Mouse (Mus musculus): ENCODE results near the gene Slc13a4.

The Slc13a4 gene

DNA sequence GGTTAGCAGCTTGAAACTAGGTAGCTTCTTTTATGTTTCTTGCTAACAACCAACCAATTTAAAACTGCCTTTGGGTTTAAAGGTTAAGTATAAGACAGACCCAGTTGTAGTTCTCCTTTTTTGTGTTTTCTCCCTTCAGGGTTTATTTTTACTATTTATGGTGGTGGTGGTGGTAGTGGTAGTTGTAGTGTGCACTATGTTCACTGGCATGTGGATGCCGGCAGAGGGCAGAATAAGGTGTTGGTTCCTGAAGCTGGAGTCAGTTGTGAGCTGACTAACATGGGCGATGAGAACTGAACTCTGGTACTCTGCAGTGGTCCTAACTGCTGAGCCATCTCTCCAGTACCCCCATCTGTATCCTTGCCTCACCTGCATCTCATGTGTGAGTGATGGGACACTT lies 49.0 kb downstream of the Slc13a4 start:
- DNase-seq (ENCODE audit: low read depth in 2 of 2, low spot score in 2 of 2): no peak

DNA sequence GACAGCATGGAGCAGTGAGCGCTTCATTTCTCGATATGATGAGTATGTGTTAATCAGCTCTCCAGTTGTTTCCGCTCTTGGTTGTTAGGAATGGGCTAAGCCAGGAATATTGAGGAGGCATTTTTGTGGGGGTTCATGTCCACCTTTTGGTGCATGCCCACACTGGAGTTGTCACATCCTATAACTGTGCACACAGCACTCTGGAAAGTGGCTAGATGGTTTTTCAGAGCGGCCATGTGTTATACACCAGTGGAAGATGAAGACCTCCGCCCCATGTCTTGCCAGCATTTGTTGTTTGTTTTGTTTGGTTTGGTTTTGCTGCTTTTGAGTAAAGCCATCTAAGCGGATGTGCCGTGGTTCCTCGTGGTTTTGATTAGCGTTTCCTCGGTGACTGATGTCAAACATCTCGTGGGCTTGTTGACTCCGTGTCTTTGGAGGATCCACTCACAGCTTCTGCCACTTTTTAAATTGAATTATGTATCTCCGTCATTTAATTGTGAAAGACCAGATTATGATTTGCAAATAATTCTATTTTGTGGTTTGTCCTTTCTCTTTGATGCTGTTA lies 50.2 kb downstream of the Slc13a4 start:
- peak in 1 of 2 experiments; percentile 32 for DNase-seq (ENCODE audit: low read depth in 2 of 2, low spot score in 2 of 2)

DNA sequence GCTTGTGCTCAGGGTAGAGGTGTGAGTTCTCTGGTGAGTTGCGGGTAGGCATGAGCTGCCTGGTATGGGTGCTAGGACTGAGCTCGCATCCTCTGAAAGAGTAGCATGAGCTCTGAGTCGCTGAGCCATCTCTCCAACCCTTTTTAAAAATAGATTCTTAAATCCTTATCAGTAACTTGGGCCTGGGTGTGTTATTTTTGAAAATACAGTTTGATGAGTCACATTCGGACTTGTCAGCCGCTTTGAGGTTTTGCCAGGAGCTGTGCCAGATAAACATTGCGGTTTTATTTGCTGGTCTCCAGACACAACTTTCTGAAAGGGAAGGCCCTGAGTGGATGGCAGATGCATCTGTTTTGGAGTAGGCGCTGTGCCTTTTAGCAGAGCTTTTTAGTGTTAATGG lies 51.2 kb downstream of the Slc13a4 start:
- DNase-seq (ENCODE audit: low read depth in 2 of 2, low spot score in 2 of 2): no peak

DNA sequence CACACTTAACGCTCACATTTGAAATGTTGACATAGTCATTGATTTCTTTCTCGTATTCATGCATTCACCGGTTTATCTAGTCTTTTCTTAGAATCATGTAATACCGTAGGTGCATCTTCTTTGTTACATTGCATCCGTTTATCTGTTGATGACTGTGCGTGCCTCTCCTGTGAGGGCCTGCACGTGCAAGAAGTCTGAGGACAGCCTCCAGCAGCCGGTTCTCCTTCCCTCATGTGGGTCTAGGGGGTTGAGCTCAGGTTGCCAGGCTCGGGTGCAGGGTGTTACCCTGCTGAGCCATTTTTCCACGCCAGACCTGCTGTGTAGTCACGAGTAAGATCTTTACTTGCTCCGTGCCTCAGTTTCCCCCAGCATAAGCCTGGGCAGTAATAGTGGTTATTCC lies 52.9 kb downstream of the Slc13a4 start:
- no peak for DNase-seq (ENCODE audit: low read depth in 2 of 2, low spot score in 2 of 2)

DNA sequence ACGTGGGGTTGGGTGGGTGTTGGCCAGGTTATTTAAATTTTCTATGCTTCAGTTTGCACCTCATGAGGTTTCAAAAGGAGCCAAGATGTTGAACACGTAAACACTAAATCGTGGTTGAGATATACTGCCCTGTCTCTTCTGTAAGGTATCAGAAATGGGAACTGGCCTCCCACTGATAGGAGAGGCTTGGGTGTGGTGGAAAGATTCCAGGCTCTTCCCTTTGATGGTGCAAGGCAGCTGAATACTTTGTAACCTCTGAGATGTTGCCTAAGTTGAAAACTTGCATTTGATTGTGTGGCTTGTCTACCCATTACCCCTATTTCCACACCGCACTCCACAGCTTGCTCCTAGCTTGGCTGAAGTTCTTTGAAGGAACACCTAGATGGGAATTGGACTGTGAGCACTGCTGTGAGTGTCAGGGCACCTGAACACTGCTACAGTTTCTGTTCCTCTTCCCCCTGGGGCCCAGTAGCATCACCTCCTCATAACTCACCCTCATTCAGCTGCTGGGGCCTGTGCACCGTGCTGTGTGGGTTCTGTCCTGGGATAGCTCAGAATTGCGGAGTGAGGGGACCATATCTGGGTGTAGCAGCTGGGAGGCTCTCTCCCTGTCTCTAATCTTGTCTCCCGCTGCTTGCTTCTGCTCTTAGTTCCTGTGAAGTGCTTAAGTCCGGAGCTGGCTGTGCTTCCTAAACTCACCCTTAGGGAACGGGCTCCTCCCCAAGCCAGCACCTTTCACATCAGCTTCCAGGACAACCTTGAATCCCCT lies 53.6 kb downstream of the Slc13a4 start:
- no peak for DNase-seq (ENCODE audit: low read depth in 2 of 2, low spot score in 2 of 2)

DNA sequence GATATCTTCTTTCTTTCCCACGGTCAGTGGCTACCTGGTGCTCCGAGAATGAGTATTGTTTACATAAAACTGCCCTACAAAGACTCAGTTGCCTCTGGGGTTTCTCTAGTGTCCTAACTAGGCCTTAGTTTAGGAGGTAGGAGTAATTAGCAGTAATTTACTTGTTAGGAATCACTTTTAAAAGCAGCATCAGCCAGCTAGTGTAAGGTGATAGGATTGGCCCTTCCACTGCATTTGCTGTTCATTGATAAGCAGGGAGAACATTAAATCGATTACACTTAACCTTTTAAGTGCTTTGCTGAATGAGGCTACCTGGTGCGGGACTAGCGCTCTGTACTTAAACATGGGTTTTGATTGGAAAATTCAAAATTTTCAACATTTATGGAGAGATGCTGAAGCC lies 54.5 kb downstream of the Slc13a4 start:
- no peak for DNase-seq (ENCODE audit: low read depth in 2 of 2, low spot score in 2 of 2)

DNA sequence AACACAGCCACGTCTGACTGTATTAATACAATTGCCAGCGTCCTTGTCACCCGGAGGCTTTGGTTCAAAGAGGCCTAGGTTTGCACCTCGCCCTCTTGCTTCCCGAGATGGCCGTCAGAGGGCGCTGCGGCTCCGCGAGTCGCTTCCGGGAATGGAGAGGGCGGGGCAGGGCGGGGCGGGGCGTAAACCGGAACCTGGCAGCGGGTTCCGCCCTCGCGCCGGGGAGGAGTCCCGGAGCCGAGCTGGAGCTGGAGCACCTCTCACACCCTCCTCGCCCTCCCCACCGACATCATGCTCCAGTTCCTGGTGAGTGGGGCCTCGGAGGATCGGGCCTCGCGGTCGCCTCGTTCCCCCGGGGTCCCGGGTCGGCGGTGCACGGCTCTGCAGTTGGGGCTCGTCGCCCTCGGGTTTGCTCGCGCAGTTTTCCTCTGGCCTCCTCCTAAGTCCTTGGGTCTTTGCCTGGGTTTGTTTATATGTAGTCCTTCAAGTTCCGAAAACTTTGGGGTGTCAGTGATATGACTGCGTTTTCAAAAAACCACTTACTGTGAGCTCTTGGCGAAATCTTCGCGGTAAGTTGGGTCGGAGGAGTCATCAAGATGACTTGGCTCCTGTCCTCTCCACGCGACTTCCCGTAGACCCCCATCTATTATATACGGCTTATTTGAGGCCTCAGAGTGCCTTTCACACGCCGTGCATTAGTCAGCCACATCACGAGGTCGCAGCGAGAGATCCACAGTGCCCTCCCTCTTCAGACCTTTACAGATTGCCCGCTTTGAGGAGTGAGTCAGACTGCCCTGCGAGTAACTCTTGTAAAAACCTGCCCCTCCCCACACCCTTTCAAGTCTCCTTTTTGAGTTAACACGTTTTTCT lies 55.2 kb downstream of the Slc13a4 start:
- peak; percentile 86 to 88 for DNase-seq (ENCODE audit: low read depth in 2 of 2, low spot score in 2 of 2)

DNA sequence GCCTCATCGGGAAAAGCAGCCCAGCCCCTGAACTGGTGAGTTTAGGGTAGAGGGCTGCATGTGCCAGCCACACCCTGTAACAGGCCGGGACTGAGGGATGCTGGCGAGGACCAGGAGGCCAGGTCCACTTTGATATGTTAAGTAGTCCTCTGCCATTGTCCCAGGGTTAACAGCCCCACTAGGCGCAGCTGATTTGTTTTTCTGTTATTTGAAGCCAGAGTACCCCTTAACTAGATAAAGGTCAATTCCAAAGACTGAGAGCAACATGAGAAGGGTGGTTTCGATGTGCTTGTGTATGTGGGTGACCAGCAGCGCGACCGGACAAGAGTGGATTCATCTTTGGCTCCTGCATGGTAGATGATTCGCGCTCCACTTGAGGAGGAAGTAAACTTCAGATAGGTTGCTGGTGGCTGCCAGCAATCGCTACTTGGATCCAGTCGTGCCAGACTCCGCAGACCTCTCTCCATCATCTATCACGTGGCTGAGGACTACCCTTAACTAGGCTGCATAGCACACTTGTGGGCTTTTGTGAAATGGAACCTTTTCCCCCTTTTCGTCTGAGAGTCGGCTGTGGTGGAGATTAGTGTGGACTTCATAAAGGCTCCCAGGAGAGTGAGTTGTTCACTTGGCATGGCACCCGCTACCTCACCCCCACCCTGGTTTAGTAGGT lies 56.0 kb downstream of the Slc13a4 start:
- no peak for DNase-seq (ENCODE audit: low read depth in 2 of 2, low spot score in 2 of 2)

DNA sequence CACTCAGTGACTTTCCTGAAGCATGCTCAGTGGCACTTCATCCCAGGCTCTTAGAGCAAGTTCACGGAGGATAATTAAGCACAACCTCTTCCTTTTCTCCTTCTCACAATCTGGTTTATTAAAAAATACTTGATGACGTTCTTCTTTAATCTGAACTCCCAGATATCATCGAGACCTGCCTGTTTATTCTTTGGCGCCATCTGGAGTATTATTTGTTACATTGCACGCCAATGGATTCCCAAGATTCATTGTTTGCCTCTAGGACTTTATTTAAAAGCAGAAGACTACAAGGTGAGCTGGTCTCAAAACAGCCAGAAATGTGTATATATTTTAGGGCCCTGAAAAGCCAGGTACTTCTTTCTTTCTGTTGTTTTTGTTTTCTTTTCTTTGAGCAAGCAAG lies 62.8 kb downstream of the Slc13a4 start:
- DNase-seq (ENCODE audit: low read depth in 2 of 2, low spot score in 2 of 2): peak in 1 of 2 experiments; percentile 16

DNA sequence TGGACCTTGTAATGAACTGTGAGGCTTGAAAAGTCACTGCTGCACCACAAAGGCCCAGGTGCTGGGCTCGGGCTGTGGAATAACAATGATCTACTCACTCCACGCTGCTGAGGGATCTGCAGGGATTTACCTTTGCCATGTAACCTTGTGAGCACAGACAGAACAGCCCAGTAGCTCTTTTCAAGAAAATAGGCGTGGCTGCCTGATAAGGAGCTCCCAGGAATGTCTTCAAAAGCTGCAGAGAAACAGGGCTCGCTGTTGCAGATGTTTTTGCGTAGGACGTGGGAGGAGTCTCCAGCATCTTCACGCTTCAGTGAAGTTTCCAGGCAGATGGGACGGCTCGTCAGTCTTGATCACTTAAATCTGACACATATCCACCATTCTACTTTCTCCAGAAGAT lies 63.9 kb downstream of the Slc13a4 start:
- no peak for DNase-seq (ENCODE audit: low read depth in 2 of 2, low spot score in 2 of 2)

DNA sequence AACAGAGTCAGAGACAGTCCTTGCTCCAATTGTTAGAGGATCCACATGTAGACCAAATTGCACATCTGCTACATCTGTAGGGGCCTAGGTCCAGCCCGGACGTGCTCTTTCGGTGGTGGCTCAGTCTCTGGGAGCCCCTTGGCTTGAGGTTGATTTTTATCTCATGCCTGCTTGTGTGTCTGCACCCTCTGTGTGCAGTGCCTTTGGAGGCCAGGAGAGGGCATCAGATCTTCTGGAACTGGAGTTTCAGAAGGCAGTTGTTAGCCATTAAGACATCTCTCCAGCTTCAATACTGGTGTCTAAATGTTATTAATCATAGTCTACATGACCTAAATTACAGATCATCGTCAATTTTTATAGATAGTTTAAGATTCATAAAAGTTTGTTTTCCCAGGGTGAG lies 64.7 kb downstream of the Slc13a4 start:
- DNase-seq (ENCODE audit: low read depth in 2 of 2, low spot score in 2 of 2): no peak

DNA sequence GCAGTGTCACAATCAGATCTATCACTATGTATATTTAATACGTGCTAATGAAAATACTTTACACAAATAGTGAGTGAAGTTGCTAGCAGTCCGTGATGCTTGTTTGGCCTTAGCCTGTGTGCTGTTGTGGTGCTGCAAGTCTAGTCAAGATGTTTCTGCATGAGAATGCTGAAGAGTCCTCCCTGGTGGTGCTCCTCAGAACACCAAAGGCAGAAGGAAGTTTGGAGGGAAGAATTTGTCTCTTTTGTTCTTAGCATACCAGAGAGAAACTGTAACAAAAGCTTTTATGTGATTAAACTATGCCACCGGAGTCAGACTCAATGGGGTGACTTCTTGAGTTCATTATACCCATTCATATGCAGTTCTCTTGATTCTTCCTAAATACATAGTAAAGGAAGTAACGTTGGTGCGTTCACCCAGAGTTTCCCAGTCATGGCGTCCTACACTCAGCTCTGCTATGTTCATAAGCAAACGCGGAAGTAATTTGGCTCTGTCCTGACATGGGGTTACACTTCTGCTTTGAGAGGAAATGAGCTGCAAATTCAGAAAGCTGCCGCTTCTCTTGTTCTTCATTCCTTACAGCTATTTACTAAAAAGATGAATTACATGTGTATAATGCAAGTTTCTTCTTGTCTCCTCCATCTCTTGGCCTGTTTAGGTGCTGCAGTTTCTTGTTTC lies 71.7 kb downstream of the Slc13a4 start:
- DNase-seq (ENCODE audit: low read depth in 2 of 2, low spot score in 2 of 2): no peak

DNA sequence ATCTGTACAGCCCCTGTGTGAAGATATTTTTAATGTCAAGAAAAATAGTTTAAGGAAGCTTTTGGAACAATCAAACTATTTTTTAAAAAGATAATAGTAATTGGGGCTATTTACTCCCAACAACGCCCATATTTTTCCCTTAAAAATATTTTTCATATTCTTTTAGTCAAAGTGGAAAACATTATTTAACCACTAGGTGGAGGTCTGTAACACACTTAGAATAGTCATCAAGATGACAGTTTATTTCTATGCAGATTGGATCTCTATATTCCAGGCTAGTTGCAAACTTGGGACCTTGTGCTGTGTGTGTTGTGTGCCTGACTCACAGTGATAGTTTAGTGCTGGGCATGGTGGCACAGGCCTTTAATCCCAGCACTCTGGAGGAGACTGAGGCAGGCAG lies 78.5 kb downstream of the Slc13a4 start:
- no peak for DNase-seq (ENCODE audit: low read depth in 2 of 2, low spot score in 2 of 2)

DNA sequence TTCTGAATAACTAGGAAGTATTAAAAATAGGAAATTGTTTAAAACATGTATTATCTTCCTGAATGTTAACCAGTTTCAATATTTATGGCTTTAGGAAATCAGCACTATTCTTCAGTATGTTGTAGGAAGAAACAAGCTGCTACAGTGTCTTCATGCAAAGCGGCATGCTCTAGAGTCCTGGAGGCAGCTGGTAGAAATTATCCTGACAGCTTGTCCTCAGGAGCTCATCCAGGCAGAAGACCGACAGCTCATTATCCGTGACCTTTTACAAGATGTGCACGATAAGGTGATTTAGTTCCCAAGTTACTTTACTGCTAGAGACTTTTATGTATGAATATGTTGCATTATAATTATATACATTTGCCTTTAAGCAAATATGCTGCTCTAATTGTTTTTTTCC lies 82.2 kb downstream of the Slc13a4 start:
- DNase-seq (ENCODE audit: low read depth in 2 of 2, low spot score in 2 of 2): no peak

Data from CD8-positive naive resting alpha-beta T cell, adult 2 months (primary cell).